Mouse (Mus musculus) CH12.LX (cell line): ENCODE measurements around the gene Polm. TPM values are rescaled to one million over a fixed set of nuclear protein-coding genes. Genes with fewer than 3 reads are reported as not detected.

Experiments used
- DNase-seq: peaks from one replicate; pipeline ENCODE4 v3.0.0-alpha.2; 2013; ENCODE audit errors: extremely low read depth
- H3K27ac ChIP-seq: 2 replicates; pipeline ENCODE4 v1.5.1; 2012; ENCODE audit warnings: low read depth, mild to moderate bottlenecking, control low read depth, moderate library complexity; ENCODE audit not compliant: insufficient read depth
- H3K27me3 ChIP-seq: replicated peaks from 2 replicates; pipeline ENCODE3; 2012; ENCODE audit warnings: inconsistent platforms
- H3K36me3 ChIP-seq, 2 experiments: replicated peaks in 1 of 2; 2 replicates each; pipeline versions ENCODE3 to v1.6.1; 2012; ENCODE audit warnings: inconsistent platforms in 1 of 2, low read length in 1 of 2, mild to moderate bottlenecking in 1 of 2, mixed read lengths in 1 of 2, moderate library complexity in 1 of 2; ENCODE audit not compliant: control insufficient read depth in 1 of 2, insufficient read depth in 1 of 2
- H3K4me1 ChIP-seq, 2 experiments: 2 replicates each; pipeline ENCODE4 v1.6.1; 2012; ENCODE audit warnings: inconsistent platforms in 1 of 2, moderate library complexity in 1 of 2; ENCODE audit not compliant: insufficient read depth in 2 of 2, control insufficient read depth in 1 of 2
- H3K4me2 ChIP-seq: 2 replicates; pipeline ENCODE4 v1.6.1; 2012; ENCODE audit warnings: low read depth, mild to moderate bottlenecking, control low read depth; ENCODE audit not compliant: poor library complexity, insufficient read depth, severe bottlenecking
- H3K4me3 ChIP-seq, 3 experiments: fragments of 150-350 bp in 1 of 3; sonication (generic) in 1 of 3; replicated peaks in 1 of 3; 2 replicates each; pipeline versions ENCODE3 to v1.5.1; 2011 to 2012; ENCODE audit warnings: low read depth in 2 of 3, low read length in 2 of 3, mild to moderate bottlenecking in 2 of 3, moderate library complexity in 2 of 3, control low read depth in 1 of 3, improper control_type of control experiment in 1 of 3, inconsistent platforms in 1 of 3, mixed read lengths in 1 of 3; ENCODE audit not compliant: poor library complexity in 1 of 3
- H3K79me2 ChIP-seq: replicated peaks from 2 replicates; pipeline ENCODE4 v1.6.1; 2012; ENCODE audit warnings: mild to moderate bottlenecking, moderate library complexity; ENCODE audit not compliant: control insufficient read depth, poor library complexity, insufficient read depth, severe bottlenecking; ENCODE audit errors: extremely low read depth
- H3K9ac ChIP-seq: 2 replicates; pipeline ENCODE4 v1.6.1; 2012; ENCODE audit warnings: low read depth, mild to moderate bottlenecking, control low read depth, moderate library complexity; ENCODE audit not compliant: insufficient read depth
- H3K9me3 ChIP-seq: replicated peaks from 2 replicates; pipeline ENCODE3; 2012; ENCODE audit warnings: low read length, inconsistent platforms, mixed read lengths
- BHLHE40 ChIP-seq: IDR thresholded peaks from 2 replicates; pipeline ENCODE4 v1.6.1; 2011; ENCODE audit warnings: mild to moderate bottlenecking, low read depth, low read length, improper control_type of control experiment
- CTCF ChIP-seq, 2 experiments: IDR thresholded peaks in 1 of 2; conservative IDR thresholded peaks in 1 of 2; 2 replicates each; pipeline ENCODE4 v1.5.1; 2011 to 2012; ENCODE audit warnings: low read depth in 2 of 2, low read length in 2 of 2, improper control_type of control experiment in 1 of 2, inconsistent platforms in 1 of 2, mild to moderate bottlenecking in 1 of 2, moderate library complexity in 1 of 2
- ELF1 ChIP-seq: IDR thresholded peaks from 2 replicates; pipeline ENCODE4 v1.6.1; 2014; ENCODE audit warnings: low read depth, mild to moderate bottlenecking, inconsistent platforms, low read length, improper control_type of control experiment
- ETS1 ChIP-seq: conservative IDR thresholded peaks from 2 replicates; pipeline ENCODE4 v1.6.1; 2012; ENCODE audit warnings: low read depth, mild to moderate bottlenecking, inconsistent platforms, low read length, improper control_type of control experiment, moderate library complexity
- HCFC1 ChIP-seq: IDR thresholded peaks from 2 replicates; pipeline ENCODE4 v1.6.1; 2012; ENCODE audit warnings: low read depth, mild to moderate bottlenecking, inconsistent platforms, low read length, improper control_type of control experiment
- JUN ChIP-seq: IDR thresholded peaks from 2 replicates; pipeline ENCODE4 v1.6.1; 2011; ENCODE audit warnings: low read depth, mild to moderate bottlenecking, low read length, improper control_type of control experiment, moderate library complexity; ENCODE audit not compliant: insufficient read depth
- JUND ChIP-seq: conservative IDR thresholded peaks from 2 replicates; pipeline ENCODE4 v1.6.1; 2011; ENCODE audit warnings: low read depth, low read length, improper control_type of control experiment
- MAX ChIP-seq: IDR thresholded peaks from 2 replicates; pipeline ENCODE4 v1.6.1; 2011; ENCODE audit warnings: low read length, improper control_type of control experiment
- MAZ ChIP-seq: IDR thresholded peaks from 2 replicates; pipeline ENCODE4 v1.6.1; 2012; ENCODE audit warnings: low read depth, mild to moderate bottlenecking, inconsistent platforms, low read length, improper control_type of control experiment, moderate library complexity
- MEF2A ChIP-seq: IDR thresholded peaks from 2 replicates; pipeline ENCODE4 v1.6.1; 2014; ENCODE audit warnings: low read depth, mild to moderate bottlenecking, inconsistent platforms, low read length, improper control_type of control experiment, borderline replicate concordance
- MYC ChIP-seq: IDR thresholded peaks from 2 replicates; pipeline ENCODE4 v1.6.1; 2011; ENCODE audit warnings: low read depth, mild to moderate bottlenecking, improper control_type of control experiment, low read length
- PAX5 ChIP-seq: IDR thresholded peaks from 2 replicates; pipeline ENCODE4 v1.6.1; 2012; ENCODE audit warnings: low read length, inconsistent platforms, mixed read lengths
- POLR2A ChIP-seq: IDR thresholded peaks from 2 replicates; pipeline ENCODE4 v1.6.1; 2011; ENCODE audit warnings: low read depth, mild to moderate bottlenecking, improper control_type of control experiment, low read length
- RAD21 ChIP-seq: IDR thresholded peaks from 2 replicates; pipeline ENCODE4 v1.6.1; 2011; ENCODE audit warnings: low read depth, mild to moderate bottlenecking, low read length, improper control_type of control experiment, moderate library complexity
- SIN3A ChIP-seq: IDR thresholded peaks from 2 replicates; pipeline ENCODE4 v1.6.1; 2012; ENCODE audit warnings: low read length, improper control_type of control experiment, inconsistent platforms
- SMC3 ChIP-seq: IDR thresholded peaks from 2 replicates; pipeline ENCODE4 v1.6.1; 2011; ENCODE audit warnings: low read depth, low read length, improper control_type of control experiment
- TCF12 ChIP-seq: IDR thresholded peaks from 2 replicates; pipeline ENCODE4 v1.6.1; 2014; ENCODE audit warnings: low read depth, mild to moderate bottlenecking, inconsistent platforms, low read length, improper control_type of control experiment
- ZC3H11A ChIP-seq: IDR thresholded peaks from 2 replicates; pipeline ENCODE4 v1.6.1; 2012; ENCODE audit warnings: low read depth, mild to moderate bottlenecking, inconsistent platforms, low read length, improper control_type of control experiment
- ZKSCAN1 ChIP-seq: IDR thresholded peaks from 2 replicates; pipeline ENCODE4 v1.6.1; 2012; ENCODE audit warnings: low read depth, inconsistent platforms, low read length, improper control_type of control experiment, borderline replicate concordance
- dilution Hi-C: fragments of 300-500 bp; cut with MboI; formaldehyde crosslinking; loops from 2 replicates; pipeline ENCODE4 v1.14.3; 2020; ENCODE audit warnings: low sequenced_read_pairs; ENCODE audit not compliant: extremely low pct_unique_long_range_greater_than_20kb, extremely low pct_ligation_motif_present
- in situ Hi-C: fragments of 300-500 bp; cut with MboI; formaldehyde crosslinking; loops from 3 replicates; pipeline ENCODE4 v1.14.3; 2019; ENCODE audit warnings: low sequenced_read_pairs, low pct_ligation_motif_present, low pct_unique_long_range_greater_than_20kb, mixed read lengths
- polyA plus RNA-seq: library from polyadenylated mRNA; unstranded; fragments of >175 nt; gene quantifications from 2 replicates; pipeline ENCODE4 v1.2.1, GENCODE M21; 2012; ENCODE audit warnings: low read depth; ENCODE audit not compliant: insufficient read length
- total RNA-seq, 2 experiments: library from RNA; depleted of rRNA; stranded (reverse); fragments of 300-350 nt in 1 of 2; fragments of >200 nt in 1 of 2; gene quantifications; 2 replicates each; pipeline ENCODE4 v1.2.3; 2012 to 2014

Polm gene
- total and polyA plus RNA-seq, 3 experiments = 1.9 to 9.7 (median 4.1) TPM

DNA sequence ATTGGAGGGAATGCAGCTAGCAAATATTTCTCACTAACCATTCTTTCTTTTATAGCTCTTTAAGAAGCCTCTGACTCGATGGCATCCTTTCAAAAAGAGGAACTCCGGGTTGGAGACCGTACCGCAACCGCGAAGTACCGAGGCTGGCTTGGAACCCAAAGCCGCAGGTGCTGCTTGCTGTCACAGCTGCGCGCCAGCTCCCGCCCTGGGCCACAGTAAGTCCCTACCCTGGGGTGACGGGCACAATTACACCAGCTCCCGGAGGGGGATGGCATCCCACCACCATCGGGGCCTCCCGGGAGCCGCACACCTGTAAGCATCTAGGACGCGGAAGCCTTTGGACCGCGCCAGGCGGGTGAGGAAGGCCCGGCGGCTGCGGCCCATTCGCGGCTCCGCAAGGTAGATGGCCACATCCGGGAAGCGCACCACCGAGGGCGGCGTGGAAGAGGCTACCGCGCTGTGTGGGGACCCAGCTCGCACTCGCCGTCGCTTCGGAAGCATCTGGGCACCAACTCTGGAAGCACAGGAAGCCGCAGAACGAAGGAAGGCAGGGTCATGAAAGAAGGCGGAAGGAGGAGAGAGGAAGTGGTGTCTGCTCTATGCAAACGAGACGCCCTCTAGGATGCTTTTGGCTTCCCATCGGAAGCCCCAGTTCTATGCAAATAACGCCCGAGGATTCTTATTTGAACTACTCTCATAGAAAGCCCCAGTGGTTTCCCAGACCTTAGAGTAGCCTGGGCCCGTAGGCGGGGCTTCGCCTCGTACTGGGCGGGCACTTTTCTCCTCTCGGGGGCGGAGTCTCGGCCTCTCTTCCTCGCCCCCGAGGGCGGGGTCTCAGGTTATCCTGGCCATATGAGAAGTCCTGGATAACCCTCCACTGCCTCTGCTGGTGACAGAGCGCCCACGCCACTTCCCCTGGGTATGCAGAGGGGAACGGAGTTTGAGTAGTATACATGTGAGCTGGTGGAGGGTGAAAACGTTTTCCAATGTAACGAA lies at the start of gene Polm (continued):
- no peak; the same call in 1 of the 2 replicates for TF ChIP-seq ZKSCAN1
- TF ChIP-seq TCF12 = peak; percentile 85

DNA sequence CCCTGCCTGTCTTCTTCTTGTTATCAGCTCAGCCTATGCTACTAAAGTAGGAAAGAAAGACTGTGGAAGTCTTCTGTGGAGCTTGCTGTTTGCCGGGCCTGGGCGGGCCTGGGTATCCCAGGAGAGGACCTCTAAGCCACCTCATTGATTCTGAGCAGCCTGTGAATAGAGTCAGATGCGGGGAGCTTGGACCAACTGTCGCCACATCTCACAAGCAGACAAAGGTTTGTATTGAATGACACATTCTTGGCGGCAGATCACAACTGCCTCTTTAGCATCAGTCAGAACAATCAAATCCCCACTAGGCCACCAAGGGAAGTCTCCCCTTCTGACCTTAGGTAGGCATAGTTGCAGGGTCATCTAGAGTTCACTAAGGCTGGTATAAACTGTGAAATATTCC lies 49.4 kb upstream of the Polm start:
- in situ Hi-C loops = no loop called here

DNA sequence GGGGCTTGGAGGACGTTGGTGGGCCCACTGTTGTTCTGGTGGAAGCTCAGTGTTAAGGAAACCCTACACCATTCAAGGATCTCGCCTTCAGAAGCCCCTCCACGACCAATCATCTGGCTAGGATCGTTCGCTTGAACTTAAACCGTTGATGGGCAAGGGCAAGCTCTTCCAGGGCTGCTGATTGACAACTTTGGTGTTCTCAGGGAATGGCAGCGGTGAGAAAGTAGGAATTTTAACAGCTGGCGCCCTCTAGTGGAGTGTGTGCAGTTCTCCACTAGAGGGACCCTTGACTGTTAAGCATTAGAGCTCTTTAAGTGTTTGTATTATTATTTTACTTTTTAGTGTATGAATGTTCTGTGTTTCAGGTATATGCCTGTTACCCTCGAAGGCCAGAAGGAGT lies 48.4 kb upstream of the Polm start:
- Histone ChIP-seq H3K79me2 (no peaks in the 10 kb centered on the region), H3K4me1 (peaks cover 6 to 23% of the 10 kb centered on the region in 2 experiments), H3K9ac (no peak overlapping the region), H3K36me3 (no peaks in the 10 kb centered on the region), H3K9me3 (no peaks in the 10 kb centered on the region), H3K4me2 (no peak overlapping the region), H3K27ac (no peak overlapping the region), H3K4me3 (no peak overlapping the region), H3K27me3 (no peaks in the 10 kb centered on the region)
- no peak for TF ChIP-seq TCF12
- peak; percentile 84 for TF ChIP-seq SMC3
- peak; percentile 93 to 100 for TF ChIP-seq CTCF (conservative IDR thresholded peaks at IDR 0.05 in 1 of 2, IDR thresholded peaks at IDR 0.05 in 1 of 2; ENCODE audit: low read depth in 2 of 2, low read length in 2 of 2)
- TF ChIP-seq RAD21 = peak; percentile 82
- no peak for TF ChIP-seq MYC
- no peak for TF ChIP-seq MAZ
- DNase-seq = peak; percentile 70
- dilution Hi-C loops (no loop called here), in situ Hi-C loops (no loop called here)

More for the DNA sequence above, 49.4 kb upstream of the Polm start:
- dilution Hi-C loops = no loop called here
- H3K27me3 ChIP-seq = no peaks in the 10 kb centered on the region
- H3K4me1 ChIP-seq = peaks cover 8 to 31% of the 10 kb centered on the region in 2 experiments
- no peak overlapping the region for H3K4me2 ChIP-seq
- no peak overlapping the region for H3K9ac ChIP-seq
- H3K36me3 ChIP-seq = no peaks in the 10 kb centered on the region
- no peak overlapping the region for H3K27ac ChIP-seq
- no peak for DNase-seq
- TF ChIP-seq BHLHE40 (no peak), JUN (no peak), PAX5 (no peak), ZC3H11A (no peak), HCFC1 (no peak), ETS1 (no peak), JUND (no peak), ELF1 (no peak), MAX (no peak), MAZ (no peak), POLR2A (no peak), SIN3A (no peak), MEF2A (no peak)
- TF ChIP-seq, all 38 proteins: peak for 0
- Histone ChIP-seq H3K9me3 (no peaks in the 10 kb centered on the region), H3K79me2 (no peaks in the 10 kb centered on the region), H3K4me3 (no peak overlapping the region)
